Mouse (Mus musculus): ENCODE results near the gene Pgs1. TPM values are rescaled to one million over a fixed set of nuclear protein-coding genes. Genes with fewer than 3 reads are reported as not detected.
A peak's percentile ranks its signal among the peaks of the same experiment; 100 is the strongest.

Pgs1 gene
- polyA plus RNA-seq, 1 experiment, result 65.8 TPM

DNA sequence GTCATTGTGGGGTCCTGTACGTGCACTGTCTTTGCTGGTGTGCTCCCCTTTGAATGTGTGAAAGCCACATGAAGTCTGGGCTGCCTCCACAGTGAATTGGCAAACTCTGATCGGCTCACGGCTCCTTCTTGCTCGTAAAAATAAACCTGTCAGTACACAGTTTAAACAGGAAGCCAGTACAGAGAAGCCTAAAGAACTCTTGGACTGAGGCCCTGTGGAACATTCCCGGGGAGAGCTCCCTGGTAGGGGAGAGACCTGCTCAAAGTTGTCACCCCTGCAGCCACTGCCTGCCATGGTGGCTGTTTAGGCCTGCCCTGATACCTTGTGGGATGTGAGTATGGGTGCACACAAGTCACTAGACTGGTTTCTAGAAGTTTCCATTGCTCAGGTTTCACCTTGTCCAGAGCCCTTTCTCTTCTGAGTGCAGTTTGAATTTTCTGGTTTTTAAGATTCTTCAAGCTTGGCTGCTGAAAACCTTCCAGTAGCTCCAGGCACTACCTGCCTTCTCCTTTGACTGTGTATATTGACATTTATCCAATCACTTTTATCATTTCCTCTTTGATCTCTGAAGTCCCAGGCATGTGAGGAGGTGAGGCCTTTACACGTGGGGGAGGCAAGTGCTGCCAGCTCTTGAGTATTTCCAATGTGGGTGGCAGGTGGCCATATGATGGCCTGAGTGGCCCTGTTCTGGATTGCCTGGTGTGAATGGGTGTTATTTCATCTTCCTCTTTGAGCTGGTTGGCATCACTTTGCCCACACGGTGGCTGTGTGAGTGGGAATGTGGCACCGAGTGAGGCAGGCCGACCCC, 8.4 kb downstream of the Pgs1 start:
- no peak for TF ChIP-seq MYOD1 (IDR thresholded peaks at IDR 0.05; ENCODE audit: control insufficient read depth, insufficient read length, low read depth)
- TF ChIP-seq MAX (IDR thresholded peaks at IDR 0.05), result no peak
- no peak for TF ChIP-seq CTCF (IDR thresholded peaks at IDR 0.05; ENCODE audit: control insufficient read depth, insufficient read depth, insufficient read length)
- no peak for TF ChIP-seq MYOG (IDR thresholded peaks at IDR 0.05; ENCODE audit: control insufficient read depth, extremely low read depth, insufficient read length)
- TF ChIP-seq FOSL1 (IDR thresholded peaks at IDR 0.05; ENCODE audit: insufficient read depth, low read length, poor library complexity, severe bottlenecking), result no peak
- TF ChIP-seq USF1 (IDR thresholded peaks at IDR 0.05; ENCODE audit: low read depth), result no peak
- H3K79me3 ChIP-seq (ENCODE audit: low read depth), result peaks cover 90% of the 10 kb centered on the region
- no peak overlapping the region for H3K4me3 ChIP-seq (ENCODE audit: insufficient read depth, poor library complexity, severe bottlenecking)
- H3K27me3 ChIP-seq (ENCODE audit: control insufficient read depth, insufficient read depth, insufficient read length), result no peaks in the 10 kb centered on the region
- H3K79me2 ChIP-seq (ENCODE audit: control insufficient read depth, insufficient read depth), result peaks cover 99% of the 10 kb centered on the region
- peaks cover 25% of the 10 kb centered on the region for H3K36me3 ChIP-seq (ENCODE audit: control insufficient read depth, insufficient read depth)
- no peak overlapping the region for H3ac ChIP-seq (ENCODE audit: control insufficient read depth, insufficient read length, low read depth)

DNA sequence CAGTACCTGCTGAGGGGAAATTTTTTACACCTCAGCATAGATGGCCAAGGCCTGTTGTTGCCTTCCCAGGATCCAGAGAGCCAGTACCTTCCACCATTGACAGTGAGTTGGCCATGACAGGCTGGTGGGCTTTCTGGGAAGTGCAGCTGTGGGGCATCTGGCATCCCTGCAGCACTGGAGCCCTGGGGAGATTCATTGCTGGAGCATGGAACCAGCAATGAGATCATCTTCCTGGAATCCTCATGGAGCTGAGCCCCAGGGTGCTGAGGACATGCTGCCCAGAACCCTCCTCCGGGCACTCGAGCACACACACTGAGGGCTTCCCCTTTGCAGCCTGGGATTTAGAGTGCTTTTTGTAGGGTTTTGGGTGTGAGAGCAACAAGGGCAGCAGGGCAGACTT, 9.2 kb downstream of the Pgs1 start:
- H3K36me3 ChIP-seq (ENCODE audit: control insufficient read depth, insufficient read depth), result peaks cover 29% of the 10 kb centered on the region
- no peak overlapping the region for H3K4me3 ChIP-seq (ENCODE audit: insufficient read depth, poor library complexity, severe bottlenecking)
- no peaks in the 10 kb centered on the region for H3K27me3 ChIP-seq (ENCODE audit: control insufficient read depth, insufficient read depth, insufficient read length)
- peak overlapping the region; percentile 31 for H3ac ChIP-seq (ENCODE audit: control insufficient read depth, insufficient read length, low read depth)
- peaks cover 100% of the 10 kb centered on the region for H3K79me2 ChIP-seq (ENCODE audit: control insufficient read depth, insufficient read depth)
- no peak for TF ChIP-seq CEBPB (IDR thresholded peaks at IDR 0.05; ENCODE audit: low read depth)
- TF ChIP-seq USF1 (IDR thresholded peaks at IDR 0.05; ENCODE audit: low read depth), result no peak
- no peak for TF ChIP-seq MYOG (IDR thresholded peaks at IDR 0.05; ENCODE audit: control insufficient read depth, extremely low read depth, insufficient read length)
- no peak for TF ChIP-seq FOSL1 (IDR thresholded peaks at IDR 0.05; ENCODE audit: insufficient read depth, low read length, poor library complexity, severe bottlenecking)
- TF ChIP-seq CTCF (IDR thresholded peaks at IDR 0.05; ENCODE audit: control insufficient read depth, insufficient read depth, insufficient read length), result no peak
- peak; percentile 84 for TF ChIP-seq MAX (IDR thresholded peaks at IDR 0.05)
- TF ChIP-seq MYOD1 (IDR thresholded peaks at IDR 0.05; ENCODE audit: control insufficient read depth, insufficient read length, low read depth), result peak; percentile 58
- peaks cover 90% of the 10 kb centered on the region for H3K79me3 ChIP-seq (ENCODE audit: low read depth)

DNA sequence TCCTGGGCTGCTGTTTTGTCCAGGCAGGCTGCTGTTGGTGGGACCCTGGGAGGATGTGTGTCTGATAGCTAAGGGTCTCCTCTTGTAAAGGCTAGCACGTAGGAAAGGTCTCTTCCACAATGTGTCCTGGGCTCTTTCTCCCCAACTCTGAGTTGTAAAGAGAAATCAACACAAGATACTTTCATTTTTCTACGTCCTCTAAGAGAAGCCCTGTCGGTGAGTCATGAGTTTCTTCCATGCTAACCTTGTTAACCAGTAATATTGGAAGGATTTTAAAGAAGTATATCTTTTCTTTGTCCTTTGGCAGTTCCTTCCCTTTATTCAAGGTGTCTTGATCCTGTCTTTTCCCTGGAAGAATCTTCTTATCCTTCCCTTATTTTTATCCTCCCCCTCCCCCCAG, 9.6 kb downstream of the Pgs1 start:
- Histone ChIP-seq H3K4me3 (ENCODE audit: insufficient read depth, poor library complexity, severe bottlenecking) (no peak overlapping the region), H3K79me3 (ENCODE audit: low read depth) (peaks cover 87% of the 10 kb centered on the region), H3K27me3 (ENCODE audit: control insufficient read depth, insufficient read depth, insufficient read length) (no peaks in the 10 kb centered on the region), H3K79me2 (ENCODE audit: control insufficient read depth, insufficient read depth) (peaks cover 100% of the 10 kb centered on the region), H3ac (ENCODE audit: control insufficient read depth, insufficient read length, low read depth) (peak overlapping the region; percentile 31), H3K36me3 (ENCODE audit: control insufficient read depth, insufficient read depth) (peaks cover 30% of the 10 kb centered on the region)
- TF ChIP-seq MYOD1 (IDR thresholded peaks at IDR 0.05; ENCODE audit: control insufficient read depth, insufficient read length, low read depth), result no peak

DNA sequence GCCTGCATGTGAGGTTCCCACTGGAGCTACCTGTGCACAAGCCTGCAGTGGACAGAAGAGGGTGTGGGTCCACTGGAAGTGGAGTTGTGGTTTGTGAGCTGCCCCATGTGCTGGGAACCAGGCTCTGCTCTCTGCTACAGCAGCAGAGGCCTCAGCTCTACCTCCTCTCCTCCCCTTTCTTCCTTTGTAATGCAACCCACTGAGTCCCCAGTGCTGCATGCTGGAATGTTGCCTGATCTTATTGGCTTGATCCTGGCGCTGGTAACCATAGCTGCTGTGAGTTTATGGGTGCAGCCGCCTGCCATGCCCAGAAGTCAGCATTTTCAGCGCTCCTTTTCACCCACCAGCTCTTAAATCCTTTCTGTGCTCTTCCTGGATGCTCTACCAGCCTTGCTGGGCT, 10.0 kb downstream of the Pgs1 start:
- Histone ChIP-seq H3K4me3 (ENCODE audit: insufficient read depth, poor library complexity, severe bottlenecking) (no peak overlapping the region), H3K27me3 (ENCODE audit: control insufficient read depth, insufficient read depth, insufficient read length) (no peaks in the 10 kb centered on the region), H3K79me3 (ENCODE audit: low read depth) (peaks cover 85% of the 10 kb centered on the region), H3K79me2 (ENCODE audit: control insufficient read depth, insufficient read depth) (peaks cover 100% of the 10 kb centered on the region), H3ac (ENCODE audit: control insufficient read depth, insufficient read length, low read depth) (no peak overlapping the region), H3K36me3 (ENCODE audit: control insufficient read depth, insufficient read depth) (peaks cover 34% of the 10 kb centered on the region)
- no peak for TF ChIP-seq FOSL1 (IDR thresholded peaks at IDR 0.05; ENCODE audit: insufficient read depth, low read length, poor library complexity, severe bottlenecking)
- TF ChIP-seq MAX (IDR thresholded peaks at IDR 0.05), result no peak
- no peak for TF ChIP-seq CEBPB (IDR thresholded peaks at IDR 0.05; ENCODE audit: low read depth)
- TF ChIP-seq MYOG (IDR thresholded peaks at IDR 0.05; ENCODE audit: control insufficient read depth, extremely low read depth, insufficient read length), result no peak
- no peak for TF ChIP-seq USF1 (IDR thresholded peaks at IDR 0.05; ENCODE audit: low read depth)
- no peak for TF ChIP-seq MYOD1 (IDR thresholded peaks at IDR 0.05; ENCODE audit: control insufficient read depth, insufficient read length, low read depth)
- TF ChIP-seq CTCF (IDR thresholded peaks at IDR 0.05; ENCODE audit: control insufficient read depth, insufficient read depth, insufficient read length), result no peak

DNA sequence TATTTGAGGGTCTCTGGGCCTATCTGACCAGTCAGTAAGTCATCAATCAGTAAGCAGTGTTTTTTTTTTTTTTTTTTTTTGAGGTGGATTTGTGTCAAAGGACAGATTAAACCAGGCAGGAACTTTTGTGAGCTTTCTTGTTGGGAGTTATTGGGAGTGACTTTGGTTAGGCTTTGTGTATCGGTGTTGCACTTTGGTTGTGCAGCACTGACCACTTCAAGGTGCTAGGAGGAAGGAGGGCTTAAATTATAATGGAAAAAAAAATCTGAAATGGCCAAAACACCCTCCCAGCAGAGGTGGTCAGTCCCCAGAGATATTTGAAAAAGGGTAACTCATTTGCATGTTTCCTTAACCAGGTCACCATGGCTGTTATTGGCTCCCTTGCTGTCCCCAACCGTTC, 11.0 kb downstream of the Pgs1 start:
- Histone ChIP-seq H3ac (ENCODE audit: control insufficient read depth, insufficient read length, low read depth) (no peak overlapping the region), H3K27me3 (ENCODE audit: control insufficient read depth, insufficient read depth, insufficient read length) (no peaks in the 10 kb centered on the region), H3K79me3 (ENCODE audit: low read depth) (peaks cover 83% of the 10 kb centered on the region), H3K36me3 (ENCODE audit: control insufficient read depth, insufficient read depth) (peaks cover 45% of the 10 kb centered on the region), H3K79me2 (ENCODE audit: control insufficient read depth, insufficient read depth) (peaks cover 100% of the 10 kb centered on the region), H3K4me3 (ENCODE audit: insufficient read depth, poor library complexity, severe bottlenecking) (no peak overlapping the region)
- no peak for TF ChIP-seq USF1 (IDR thresholded peaks at IDR 0.05; ENCODE audit: low read depth)
- TF ChIP-seq CEBPB (IDR thresholded peaks at IDR 0.05; ENCODE audit: low read depth), result no peak
- no peak for TF ChIP-seq MYOD1 (IDR thresholded peaks at IDR 0.05; ENCODE audit: control insufficient read depth, insufficient read length, low read depth)
- no peak for TF ChIP-seq CTCF (IDR thresholded peaks at IDR 0.05; ENCODE audit: control insufficient read depth, insufficient read depth, insufficient read length)
- TF ChIP-seq FOSL1 (IDR thresholded peaks at IDR 0.05; ENCODE audit: insufficient read depth, low read length, poor library complexity, severe bottlenecking), result no peak
- no peak for TF ChIP-seq MYOG (IDR thresholded peaks at IDR 0.05; ENCODE audit: control insufficient read depth, extremely low read depth, insufficient read length)

DNA sequence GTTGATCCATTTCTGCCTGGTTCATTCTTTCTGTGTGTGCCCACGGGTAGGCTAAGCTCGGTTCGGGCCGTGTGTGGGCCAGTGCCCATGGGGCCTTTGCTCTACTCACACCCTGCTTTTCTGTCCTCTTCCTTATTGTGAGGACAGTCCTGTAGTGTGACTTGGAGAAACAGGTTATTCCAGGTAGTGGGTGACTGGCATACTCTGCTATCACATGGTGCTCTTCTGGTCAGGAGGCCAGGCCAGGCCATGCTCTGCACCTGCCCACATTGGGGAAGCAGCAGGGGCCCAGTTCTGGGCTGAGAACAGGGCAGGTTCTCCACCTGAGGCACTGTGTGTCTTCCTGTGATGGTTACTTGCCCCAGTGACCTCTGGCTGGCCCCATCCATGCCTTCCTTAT, 12.3 kb downstream of the Pgs1 start:
- H3K36me3 ChIP-seq (ENCODE audit: control insufficient read depth, insufficient read depth), result peaks cover 56% of the 10 kb centered on the region
- H3ac ChIP-seq (ENCODE audit: control insufficient read depth, insufficient read length, low read depth), result no peak overlapping the region
- TF ChIP-seq CEBPB (IDR thresholded peaks at IDR 0.05; ENCODE audit: low read depth) (no peak), MAX (IDR thresholded peaks at IDR 0.05) (no peak), MYOG (IDR thresholded peaks at IDR 0.05; ENCODE audit: control insufficient read depth, extremely low read depth, insufficient read length) (no peak), FOSL1 (IDR thresholded peaks at IDR 0.05; ENCODE audit: insufficient read depth, low read length, poor library complexity, severe bottlenecking) (no peak), USF1 (IDR thresholded peaks at IDR 0.05; ENCODE audit: low read depth) (no peak), CTCF (IDR thresholded peaks at IDR 0.05; ENCODE audit: control insufficient read depth, insufficient read depth, insufficient read length) (no peak), MYOD1 (IDR thresholded peaks at IDR 0.05; ENCODE audit: control insufficient read depth, insufficient read length, low read depth) (no peak)
- H3K4me3 ChIP-seq (ENCODE audit: insufficient read depth, poor library complexity, severe bottlenecking), result no peak overlapping the region
- H3K79me2 ChIP-seq (ENCODE audit: control insufficient read depth, insufficient read depth), result peaks cover 91% of the 10 kb centered on the region
- peaks cover 71% of the 10 kb centered on the region for H3K79me3 ChIP-seq (ENCODE audit: low read depth)
- H3K27me3 ChIP-seq (ENCODE audit: control insufficient read depth, insufficient read depth, insufficient read length), result no peaks in the 10 kb centered on the region

Data from C2C12 (cell line).